Mouse (Mus musculus) liver, embryonic 14.5 days (tissue): ENCODE measurements around the gene Mon1a.

Source experiments
- CTCF ChIP-seq: IDR thresholded peaks from 2 replicates; pipeline ENCODE4 v1.5.1; 2016; ENCODE audit warnings: antibody characterized with exemption, low read depth, control low read depth
- EP300 ChIP-seq: IDR thresholded peaks from 2 replicates; pipeline ENCODE4 v1.6.1; 2016; ENCODE audit warnings: antibody characterized with exemption, low read depth

DNA sequence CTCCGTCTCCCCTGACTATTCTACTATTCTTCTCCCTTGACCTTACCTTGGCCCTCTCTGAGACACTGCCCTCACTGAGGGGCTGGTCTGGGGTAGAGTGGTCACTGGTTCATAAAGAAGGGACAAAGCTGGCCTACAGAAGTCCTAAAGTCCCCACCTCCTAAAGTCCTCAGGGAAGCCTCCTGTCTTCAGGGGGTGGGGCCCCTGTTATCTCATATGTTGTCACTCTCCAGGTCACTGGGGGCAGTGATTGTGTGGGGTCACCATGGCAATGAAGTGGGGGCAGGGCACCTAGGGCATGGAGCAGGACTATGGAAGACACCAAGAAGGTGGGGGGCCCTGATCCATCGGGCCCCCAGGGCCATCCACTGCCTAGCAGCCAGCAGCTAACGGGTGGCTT lies 40.2 kb downstream of the Mon1a start, which contains the start of gene Actl11:
- TF ChIP-seq CTCF (no peak), EP300 (no peak)
